Mouse (Mus musculus): ENCODE results near the gene Cdx2.
A peak's percentile ranks its signal among the peaks of the same experiment; 100 is the strongest.

The Cdx2 gene

DNA sequence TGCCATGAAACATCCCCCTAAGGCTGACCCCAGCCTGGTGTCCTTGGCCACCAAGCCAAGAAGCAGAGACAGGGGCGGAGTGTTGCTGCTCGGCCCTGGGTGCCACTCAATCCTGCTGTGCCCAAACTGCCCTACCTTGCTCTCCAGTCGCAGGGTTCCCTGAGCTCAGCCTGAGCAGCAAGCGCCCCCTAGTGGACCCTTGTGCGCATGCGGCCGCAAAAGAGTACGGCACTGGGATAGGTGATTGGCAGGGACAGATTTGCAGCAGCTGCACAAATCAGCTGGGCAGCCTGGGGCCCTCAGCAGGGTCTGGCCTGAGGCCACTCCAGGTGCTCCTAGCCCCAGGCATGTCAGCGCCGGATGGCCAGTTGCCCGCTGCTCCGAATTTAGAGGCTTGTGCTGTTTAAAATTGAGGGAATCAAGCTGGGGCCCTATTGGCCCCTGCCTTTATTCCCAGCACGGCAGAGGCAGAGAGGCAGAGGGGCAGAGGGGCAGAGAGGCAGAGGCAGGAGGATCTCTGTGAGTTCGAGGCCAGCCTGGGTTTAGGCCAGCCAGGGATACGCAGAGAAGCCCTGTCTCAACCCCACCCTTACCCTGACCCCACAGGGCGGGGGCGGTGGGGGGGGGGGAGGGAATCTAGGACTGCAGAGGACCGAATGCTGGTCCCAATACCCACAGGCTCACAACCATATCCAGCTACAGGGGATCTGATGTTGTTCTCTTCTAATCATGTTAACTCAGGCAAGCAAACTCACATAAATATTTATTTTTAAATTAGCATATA lies 13.8 kb downstream of the Cdx2 start:
- DNase-seq (ENCODE audit: extremely low spot score), result peak; percentile 87

GRCm38 (mm10) chr5:147292506-147293120 lies 14.5 kb downstream of the Cdx2 start:
- DNase-seq (ENCODE audit: extremely low spot score), result no peak

DNA sequence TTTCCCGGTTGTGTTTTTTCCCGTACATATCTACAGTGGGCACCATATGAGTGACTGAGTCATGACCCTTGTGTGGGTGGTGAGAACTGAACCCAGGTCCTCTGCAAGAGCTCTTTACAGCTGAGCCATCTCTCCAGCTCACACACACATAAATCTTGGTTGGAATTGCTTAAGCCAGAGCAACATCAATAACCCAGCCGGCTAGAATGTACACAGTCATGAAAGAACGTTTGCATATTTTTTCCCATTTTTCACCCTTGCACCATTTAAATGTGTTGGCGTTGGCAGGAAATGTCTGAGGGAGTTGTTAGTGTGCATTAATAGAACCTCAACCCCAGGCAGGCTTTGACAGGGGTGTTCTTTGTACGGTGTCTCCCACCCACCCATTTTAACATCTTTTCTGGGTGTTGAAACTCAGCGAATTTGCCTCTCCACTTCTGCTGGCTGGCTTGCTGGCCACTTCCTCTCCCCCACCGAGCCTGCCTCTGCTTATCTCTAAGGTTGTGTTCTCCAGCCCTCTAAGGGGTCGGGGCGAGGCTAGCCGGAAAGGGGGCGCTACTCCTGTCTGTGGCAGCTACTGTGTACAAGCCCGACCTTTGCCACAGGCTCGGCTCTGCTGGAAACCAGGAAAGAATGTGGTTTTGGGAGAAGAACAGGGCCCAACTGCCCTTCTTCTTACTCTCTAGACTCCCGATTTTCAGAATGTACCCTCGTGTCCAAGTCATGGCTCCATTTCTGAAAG lies 15.1 kb downstream of the Cdx2 start:
- DNase-seq (ENCODE audit: extremely low spot score), result peak; percentile 5

DNA sequence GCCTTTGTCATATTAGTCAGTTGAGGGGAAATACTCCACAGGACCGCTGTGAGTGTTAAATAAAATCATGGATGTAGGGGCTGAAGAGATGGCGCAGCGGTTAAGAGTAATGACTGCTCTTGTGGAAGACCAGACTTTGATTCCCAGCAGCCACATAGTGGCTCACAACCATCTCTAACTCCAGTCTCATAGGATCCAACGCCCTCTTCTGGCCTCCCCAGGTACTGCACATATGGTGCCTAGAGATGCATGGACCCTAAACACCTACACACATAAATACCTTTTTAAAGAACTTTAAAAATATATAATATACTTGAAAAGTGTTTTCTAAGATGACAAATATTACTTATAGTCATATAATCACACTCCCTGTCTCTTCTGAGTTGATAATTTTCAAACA lies 22.7 kb downstream of the Cdx2 start:
- DNase-seq (ENCODE audit: extremely low spot score), result no peak

- no peak for DNase-seq (ENCODE audit: extremely low spot score)
These were observed 29.5 kb downstream of the Cdx2 start for GRCm38 (mm10) chr5:147277547-147277925.

GRCm38 (mm10) chr5:147276701-147277546 lies 30.1 kb downstream of the Cdx2 start:
- DNase-seq (ENCODE audit: extremely low spot score), result no peak

DNA sequence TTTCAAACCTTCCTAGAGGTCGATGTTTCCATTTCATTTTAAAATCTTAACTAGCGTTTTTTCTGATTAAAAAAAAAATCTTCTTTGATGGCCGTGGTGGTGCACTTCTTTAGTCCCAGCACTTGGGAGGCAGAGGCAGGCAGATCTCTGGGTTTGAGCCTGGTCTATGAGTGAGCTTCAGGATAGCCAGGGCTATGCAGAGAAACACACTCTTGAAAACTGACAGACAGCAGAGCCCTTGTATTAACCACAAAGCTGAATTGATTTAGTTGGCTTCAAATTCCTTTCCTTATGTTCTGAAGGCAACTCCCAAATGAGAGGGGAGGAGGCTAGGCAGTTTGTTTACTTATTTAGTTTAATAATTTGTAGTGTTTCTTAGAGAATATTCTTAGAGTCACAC lies 31.3 kb downstream of the Cdx2 start:
- DNase-seq (ENCODE audit: extremely low spot score), result no peak

GRCm38 (mm10) chr5:147274174-147275141 lies 32.6 kb downstream of the Cdx2 start:
- no peak for DNase-seq (ENCODE audit: extremely low spot score)

DNA sequence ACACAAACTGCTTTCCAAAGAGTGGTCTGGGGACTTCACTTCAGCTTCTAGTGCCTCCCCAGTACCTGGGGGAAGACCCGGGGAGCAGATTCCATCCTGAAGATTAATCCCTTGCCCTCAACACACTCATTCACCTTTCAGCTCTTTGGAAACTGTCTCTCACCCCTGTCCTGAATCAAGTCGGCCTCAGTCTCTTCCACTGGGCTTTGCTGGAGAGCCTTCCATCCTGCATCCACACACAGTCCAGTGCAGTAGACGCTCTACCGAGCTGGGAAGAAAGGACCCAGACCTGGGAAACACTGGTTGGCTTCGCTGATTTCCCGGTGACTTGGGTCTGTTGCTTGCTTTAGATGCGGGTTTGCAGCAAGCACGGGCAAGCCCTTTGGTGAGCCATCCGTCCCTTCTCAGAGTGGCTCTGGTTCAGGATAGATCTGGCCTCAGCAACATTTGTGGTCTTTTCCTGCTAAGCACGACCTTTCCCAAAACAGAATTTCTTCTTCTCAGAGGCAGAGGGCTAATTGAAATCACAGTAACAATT lies 34.2 kb downstream of the Cdx2 start:
- DNase-seq (ENCODE audit: extremely low spot score), result peak; percentile 43

DNA sequence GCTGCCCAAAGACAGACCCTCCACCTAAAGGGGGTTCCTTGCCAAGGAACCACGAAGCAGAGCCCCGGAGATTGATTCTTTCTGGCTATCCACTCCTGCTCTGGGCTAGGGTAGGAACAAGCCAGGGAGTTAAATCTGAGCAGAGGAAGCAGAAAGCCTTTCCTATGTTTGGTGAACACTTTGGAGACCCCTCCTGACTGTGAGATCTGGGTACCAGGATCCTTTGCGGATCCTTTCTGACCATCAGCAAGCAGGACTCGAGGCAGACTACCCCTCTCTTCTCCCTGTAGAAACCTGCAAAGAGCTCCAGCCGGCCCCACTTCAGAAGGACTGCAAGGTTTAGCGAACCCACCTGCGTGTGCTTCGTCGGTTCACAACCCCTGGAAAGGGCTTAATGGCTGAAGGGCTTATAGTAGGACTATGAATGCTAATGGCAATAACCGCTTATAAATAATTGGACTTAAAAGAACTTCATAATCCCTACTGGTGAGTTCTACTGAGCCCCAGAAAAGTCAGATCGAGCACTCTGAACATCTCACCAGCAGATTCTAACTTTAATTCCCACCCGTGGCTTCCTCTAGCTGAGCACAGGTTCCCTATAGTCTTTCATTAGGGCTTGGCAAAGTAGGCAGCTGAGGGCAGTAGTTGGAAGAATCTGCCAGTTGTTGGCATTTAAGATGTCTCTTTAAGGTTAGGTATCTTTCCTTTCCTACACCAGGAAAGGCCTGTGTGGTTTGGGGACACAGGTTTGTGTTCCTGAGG lies 34.8 kb downstream of the Cdx2 start:
- DNase-seq (ENCODE audit: extremely low spot score), result peak; percentile 26

DNA sequence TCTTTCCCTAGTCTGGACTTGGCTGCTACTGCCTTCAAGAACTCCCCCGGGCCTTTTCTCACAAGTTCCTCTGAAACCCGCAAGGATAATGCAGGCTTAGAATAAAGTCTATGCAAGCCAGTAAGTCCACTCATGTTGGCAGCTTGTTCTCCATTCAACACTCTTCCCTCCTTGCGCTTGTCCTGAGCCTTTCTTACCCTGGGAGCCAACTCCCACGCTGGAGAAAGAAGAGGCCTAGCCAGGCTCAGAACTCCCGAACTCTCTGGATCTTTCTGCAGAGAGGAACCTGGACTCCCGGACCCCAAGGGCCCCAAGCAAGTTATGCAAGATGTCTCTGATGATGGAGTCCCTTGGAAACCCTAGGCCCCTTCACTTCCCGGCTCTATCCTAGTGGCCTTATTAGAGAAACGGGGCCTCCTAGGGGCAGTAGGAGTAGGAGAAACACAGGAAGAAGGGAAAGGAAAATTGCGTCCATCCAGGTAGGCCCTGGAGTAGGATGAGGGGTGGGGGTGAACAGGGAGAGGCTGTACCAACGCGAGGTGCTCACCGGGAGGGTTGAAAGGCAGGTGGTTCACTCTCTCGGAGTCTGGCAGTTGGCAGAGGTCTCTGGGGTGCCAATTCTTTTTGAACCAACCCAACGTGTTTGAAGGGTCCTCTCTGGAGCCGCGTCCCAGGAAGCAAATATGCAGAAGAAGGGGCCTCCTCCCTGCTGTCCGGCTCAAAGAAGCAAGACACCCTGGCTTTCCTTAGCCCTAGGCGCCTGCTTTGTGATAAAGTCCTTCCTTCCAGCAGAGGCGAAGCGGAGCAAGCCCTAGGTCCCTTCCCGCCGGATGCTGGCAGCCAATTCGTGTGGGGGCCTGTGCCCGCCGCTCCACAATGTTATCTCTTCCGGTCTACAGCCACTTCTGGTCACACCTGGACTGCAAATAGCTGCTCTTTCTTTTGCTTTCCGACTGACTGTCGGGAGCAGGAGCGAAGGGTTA lies 36.1 kb downstream of the Cdx2 start:
- peak; percentile 33 for DNase-seq (ENCODE audit: extremely low spot score)

GRCm38 (mm10) chr5:147269926-147270672 lies 37.0 kb downstream of the Cdx2 start, which contains the start of gene Pdx1:
TSS of gene Pdx1 (plus strand) at chr5:147269959.
- peak; percentile 60 for DNase-seq (ENCODE audit: extremely low spot score)

DNA sequence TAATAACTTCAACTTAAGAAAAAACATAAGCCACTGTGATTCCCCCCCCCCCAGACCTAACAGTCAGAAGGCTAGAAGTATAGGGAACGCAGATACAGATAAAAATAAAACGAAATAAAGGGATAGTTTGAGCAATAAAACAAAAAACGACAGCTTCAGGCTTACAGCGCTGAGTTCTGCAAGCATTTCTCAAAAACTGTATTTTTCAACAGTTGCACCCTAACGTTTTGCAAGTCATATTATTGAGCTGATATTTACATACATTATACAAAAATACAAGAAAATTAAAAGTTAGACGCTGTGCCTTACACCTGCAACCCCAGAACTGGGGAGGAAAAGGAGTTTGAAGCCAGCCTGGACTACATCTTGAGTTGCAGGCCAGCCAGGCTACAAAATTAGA lies 37.7 kb downstream of the Cdx2 start:
- DNase-seq (ENCODE audit: extremely low spot score), result no peak

GRCm38 (mm10) chr5:147268728-147269127 lies 38.3 kb downstream of the Cdx2 start:
- DNase-seq (ENCODE audit: extremely low spot score), result peak; percentile 19

- DNase-seq (ENCODE audit: extremely low spot score), result peak; percentile 19
These were observed 39.6 kb downstream of the Cdx2 start for GRCm38 (mm10) chr5:147267434-147267833.

GRCm38 (mm10) chr5:147263945-147264344 lies 43.1 kb downstream of the Cdx2 start:
- no peak for DNase-seq (ENCODE audit: extremely low spot score)

DNA sequence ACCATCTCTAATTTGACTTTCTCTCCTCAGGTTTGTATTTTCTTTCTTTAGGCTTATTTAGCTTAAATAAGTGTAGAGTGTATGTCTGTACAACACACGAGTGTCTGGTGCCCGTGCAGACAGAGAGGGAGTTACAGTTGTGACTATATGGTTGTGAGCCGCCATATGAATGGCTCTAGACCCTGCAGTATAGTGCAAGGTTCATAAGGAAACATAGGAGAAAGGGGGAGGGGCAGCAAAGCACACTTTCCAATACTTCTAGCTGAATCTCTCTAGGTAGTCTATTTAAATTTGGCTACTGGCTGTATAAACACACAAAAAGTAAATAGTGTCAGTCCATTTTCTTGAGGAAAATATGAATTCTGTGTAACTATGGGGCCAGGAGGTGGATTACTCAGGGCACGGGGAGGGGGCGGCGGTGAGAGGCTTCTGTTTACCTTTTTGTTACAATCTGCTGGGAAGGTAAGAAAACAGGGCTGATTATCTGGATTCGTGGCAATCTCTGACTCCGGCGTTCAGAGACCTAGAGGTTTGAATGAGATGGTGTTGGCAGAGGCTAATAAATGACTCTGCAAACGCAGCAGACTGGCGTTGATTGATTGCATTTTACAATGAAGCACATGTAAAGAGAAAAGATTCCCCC lies 45.0 kb downstream of the Cdx2 start:
- no peak for DNase-seq (ENCODE audit: extremely low spot score)

Measured in embryo, embryonic 9.5 days (tissue).